Mouse (Mus musculus) heart, adult 2 months (tissue): ENCODE measurements around the gene Znrf3.

Source experiments
- CTCF ChIP-seq: fragments of 200-600 bp; IDR thresholded peaks from 2 replicates; pipeline ENCODE4 v1.8.1; 2022; ENCODE audit warnings: antibody characterized with exemption, mild to moderate bottlenecking, moderate library complexity
- EP300 ChIP-seq: fragments of 200-500 bp; IDR thresholded peaks from 2 replicates; pipeline ENCODE4 v1.6.1; 2011; ENCODE audit warnings: low read depth, low read length, control low read depth; ENCODE audit not compliant: insufficient read depth
- POLR2A ChIP-seq: fragments of 200-500 bp; IDR thresholded peaks from 2 replicates; pipeline ENCODE4 v1.6.1; 2011; ENCODE audit warnings: mild to moderate bottlenecking, low read depth, low read length, control low read depth; ENCODE audit not compliant: insufficient read depth

DNA sequence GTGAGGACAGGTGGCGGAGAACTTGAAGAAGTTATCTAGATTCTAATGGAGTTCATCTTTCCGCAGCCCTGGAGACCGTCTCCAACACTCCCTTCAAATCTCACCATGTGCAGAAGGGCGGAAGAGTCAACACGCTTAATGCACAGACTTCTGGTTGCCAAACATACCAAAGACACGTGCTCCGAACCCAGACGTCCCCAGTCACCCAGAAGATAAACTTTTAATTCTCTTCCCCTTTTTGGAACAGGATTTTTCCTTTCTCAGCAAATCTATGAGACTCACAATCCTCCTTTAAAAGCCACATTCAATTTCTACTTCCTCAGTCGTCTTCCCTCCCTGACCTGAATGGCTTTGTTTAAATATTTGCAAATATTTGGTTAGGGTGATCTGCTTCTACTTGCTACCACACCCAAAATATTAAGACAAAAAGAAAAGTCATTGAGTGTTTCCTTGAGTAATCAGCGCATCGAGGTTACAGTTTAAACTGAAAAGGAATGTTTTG lies 856 bp upstream of the Znrf3 start:
- TF ChIP-seq CTCF = no peak
- TF ChIP-seq EP300 = no peak
- no peak for TF ChIP-seq POLR2A
